Comparison of ENCODE assay signal across 7 mouse cellular contexts in genomic region chr9:100359934-100360716, GRCm38 (mm10).
DNase-seq lines count a peak whose midpoint lies in the region; ATAC-seq and TF ChIP-seq lines count a peak whose summit lies in the region.

No protein-coding gene starts in this region.

- peak in 1 of 2 experiments; percentile 23 for DNase-seq in layer of hippocampus, adult 2 months (ENCODE audit: low spot score in 2 of 2)
- no peak for DNase-seq in layer of hippocampus, adult 8-10 months (ENCODE audit: low spot score in 2 of 2)
- DNase-seq in NIH3T3 (ENCODE audit: low read depth), result peak; percentile 44
- DNase-seq in liver, adult 2 months (ENCODE audit: extremely low read depth, low read depth, low spot score), result peak; percentile 10
- peak; percentile 17 for DNase-seq in thymus, postnatal 25 days
- no peak for DNase-seq in right cerebral cortex, postnatal 14 days

- WGBS in liver, adult 2 months, result 70% methylated on average over 9 of the region's 9 CpGs

- peak; percentile 77 for ATAC-seq in common myeloid progenitor, adult 5-6 weeks (replicated peaks; ENCODE audit: low read depth, poor library complexity, severe bottlenecking)

- peak; percentile 63 for TF ChIP-seq CTCF in layer of hippocampus, adult 2 months (conservative IDR thresholded peaks at IDR 0.05)
- TF ChIP-seq CTCF in liver, adult 2 months (IDR thresholded peaks at IDR 0.05; ENCODE audit: low read depth, low read length), result peak; percentile 24; the same call in 1 of the 2 replicates

- no peaks in the 10 kb centered on the region for H3K36me3 ChIP-seq in liver, adult 2 months (ENCODE audit: control insufficient read depth, insufficient read depth, low read length)

- no peak for TF ChIP-seq POLR2A in liver, adult 2 months (IDR thresholded peaks at IDR 0.05; ENCODE audit: extremely low read depth, insufficient read depth, low read length)

- H3K4me3 ChIP-seq in layer of hippocampus, adult 2 months, result no peak overlapping the region
- no peak overlapping the region for H3K4me3 ChIP-seq in liver, adult 2 months (ENCODE audit: insufficient read depth, low read depth, low read length)

- no peak overlapping the region for H3K27ac ChIP-seq in layer of hippocampus, adult 2 months
- no peak overlapping the region for H3K27ac ChIP-seq in liver, adult 2 months (replicated peaks; ENCODE audit: insufficient read depth, low read depth, low read length)

- H3K79me2 ChIP-seq in liver, adult 2 months (ENCODE audit: control insufficient read depth, insufficient read depth, low read length), result no peaks in the 10 kb centered on the region

- H3K4me1 ChIP-seq in liver, adult 2 months (ENCODE audit: control insufficient read depth, insufficient read depth, low read length), result no peaks in the 10 kb centered on the region

- no peak overlapping the region for H3K9ac ChIP-seq in liver, adult 2 months (ENCODE audit: low read depth, low read length)

- no peaks in the 10 kb centered on the region for H3K27me3 ChIP-seq in liver, adult 2 months (ENCODE audit: control insufficient read depth, insufficient read depth, low read length)

Comparison
In these comparisons a context has a peak if more than half of its experiments do, and no peak if none do; other contexts are left out.
1. DNase-seq: peak in NIH3T3 (single experiment), liver, adult 2 months (single experiment) and thymus, postnatal 25 days (single experiment); none in layer of hippocampus, adult 8-10 months (0 of 2) and right cerebral cortex, postnatal 14 days (single experiment).